Mouse (Mus musculus) neural tube, embryonic 12.5 days (tissue): Measurements from ENCODE around the gene Hivep3. TPM values are rescaled to one million over a fixed set of nuclear protein-coding genes. Genes with fewer than 3 reads are reported as not detected.

Source experiments
- ATAC-seq: fragments of 200-750 bp; cut with Nextera tagmentation; 2 replicates; pipeline ENCODE4 v1.8.0; 2017; ENCODE audit warnings: low read depth, mild to moderate bottlenecking, moderate TSS enrichment, moderate library complexity; ENCODE audit not compliant: low FRiP score
- H3K27ac ChIP-seq: fragments of 300-500 bp; sonication (generic); 2 replicates; pipeline ENCODE4 v1.5.1; 2016
- H3K27me3 ChIP-seq: fragments of 300-500 bp; sonication (generic); replicated peaks from 2 replicates; pipeline ENCODE4 v1.6.1; 2016; ENCODE audit warnings: mild to moderate bottlenecking
- H3K36me3 ChIP-seq: fragments of 300-500 bp; sonication (generic); 2 replicates; pipeline ENCODE4 v1.6.1; 2016; ENCODE audit warnings: mild to moderate bottlenecking
- H3K4me1 ChIP-seq: fragments of 300-500 bp; sonication (generic); 2 replicates; pipeline ENCODE4 v1.6.1; 2016
- H3K4me2 ChIP-seq: fragments of 300-500 bp; sonication (generic); replicated peaks from 2 replicates; pipeline ENCODE4 v1.6.1; 2016; ENCODE audit warnings: mild to moderate bottlenecking
- H3K4me3 ChIP-seq: fragments of 300-500 bp; sonication (generic); 2 replicates; pipeline ENCODE4 v1.5.1; 2016
- H3K9ac ChIP-seq: fragments of 300-500 bp; sonication (generic); 2 replicates; pipeline ENCODE4 v1.6.1; 2016; ENCODE audit warnings: mild to moderate bottlenecking
- H3K9me3 ChIP-seq: fragments of 300-500 bp; sonication (generic); 2 replicates; pipeline ENCODE4 v1.6.1; 2016; ENCODE audit warnings: mild to moderate bottlenecking
- WGBS: fragments of 180-500 bp; shearing (Covaris S2); methylation state at CpG from one replicate; pipeline ENCODE4 v1.1.7; 2016; 5-methylcytosine and 5-hydroxymethylcytosine counted together
- polyA plus RNA-seq: library from polyadenylated mRNA; unstranded; fragments of >200 nt; fragmentation: Nextera tagmentation; extraction: Ambion mirVana; gene quantifications from 2 replicates; pipeline ENCODE4 v1.2.1, GENCODE M21; 2016

The Hivep3 gene
- polyA plus RNA-seq, 1 experiment from 2014 or later: 11.9 TPM

GRCm38 (mm10) chr4:120179123-120179522, 445.5 kb downstream of the Hivep3 start:
- no peak overlapping the region for H3K4me3 ChIP-seq
- H3K9me3 ChIP-seq: no peaks in the 10 kb centered on the region
- no peaks in the 10 kb centered on the region for H3K4me1 ChIP-seq
- WGBS: 87% methylated on average over 4 of the region's 4 CpGs
- H3K36me3 ChIP-seq: no peaks in the 10 kb centered on the region
- no peaks in the 10 kb centered on the region for H3K27me3 ChIP-seq
- no peak overlapping the region for H3K4me2 ChIP-seq
- H3K9ac ChIP-seq: no peak overlapping the region
- ATAC-seq: no peak
- no peak overlapping the region for H3K27ac ChIP-seq

GRCm38 (mm10) chr4:120180535-120180934, 447.0 kb downstream of the Hivep3 start:
- H3K4me1 ChIP-seq: no peaks in the 10 kb centered on the region
- H3K9ac ChIP-seq: no peak overlapping the region
- H3K36me3 ChIP-seq: no peaks in the 10 kb centered on the region
- no peak overlapping the region for H3K27ac ChIP-seq
- H3K4me2 ChIP-seq: no peak overlapping the region
- no peak overlapping the region for H3K4me3 ChIP-seq
- no peaks in the 10 kb centered on the region for H3K9me3 ChIP-seq
- no peaks in the 10 kb centered on the region for H3K27me3 ChIP-seq
- ATAC-seq: no peak

- no peaks in the 10 kb centered on the region for H3K9me3 ChIP-seq
- 23% methylated on average over 5 of the region's 5 CpGs for WGBS
- no peaks in the 10 kb centered on the region for H3K36me3 ChIP-seq
- no peak overlapping the region for H3K4me2 ChIP-seq
- H3K27ac ChIP-seq: no peak overlapping the region
- no peak overlapping the region for H3K4me3 ChIP-seq
- H3K9ac ChIP-seq: no peak overlapping the region
- ATAC-seq: no peak
- peaks cover 12% of the 10 kb centered on the region for H3K4me1 ChIP-seq
- no peaks in the 10 kb centered on the region for H3K27me3 ChIP-seq
Measured at GRCm38 (mm10) chr4:120184374-120184991, 450.9 kb downstream of the Hivep3 start.

- H3K9me3 ChIP-seq: no peaks in the 10 kb centered on the region
- H3K4me2 ChIP-seq: no peak overlapping the region
- 81% methylated on average over 1 of the region's 1 CpGs for WGBS
- H3K27ac ChIP-seq: no peak overlapping the region
- ATAC-seq: no peak
- H3K27me3 ChIP-seq: no peaks in the 10 kb centered on the region
- no peaks in the 10 kb centered on the region for H3K36me3 ChIP-seq
- no peak overlapping the region for H3K4me3 ChIP-seq
- no peak overlapping the region for H3K9ac ChIP-seq
- peaks cover 18% of the 10 kb centered on the region for H3K4me1 ChIP-seq
Measured at GRCm38 (mm10) chr4:120186441-120186840, 452.9 kb downstream of the Hivep3 start.

GRCm38 (mm10) chr4:120186934-120187333, 453.4 kb downstream of the Hivep3 start:
- peaks cover 18% of the 10 kb centered on the region for H3K4me1 ChIP-seq
- no peaks in the 10 kb centered on the region for H3K27me3 ChIP-seq
- no peak overlapping the region for H3K4me2 ChIP-seq
- no peaks in the 10 kb centered on the region for H3K9me3 ChIP-seq
- H3K36me3 ChIP-seq: no peaks in the 10 kb centered on the region
- no peak overlapping the region for H3K9ac ChIP-seq
- ATAC-seq: no peak
- no peak overlapping the region for H3K4me3 ChIP-seq
- H3K27ac ChIP-seq: no peak overlapping the region
- WGBS: 6% methylated on average over 4 of the region's 4 CpGs

Other genes starting within 250 kb of the Hivep3 start
- 14.6 and 18.4 TPM in 2 replicates for gene Rimkla, start 241.2 kb upstream of the Hivep3 start, polyA plus RNA-seq
- gene Foxj3, start 196.8 kb upstream of the Hivep3 start, polyA plus RNA-seq: 23.2 and 25.2 TPM in 2 replicates
- 3.2 and 4.8 TPM in 2 replicates for gene Frg2f1, start 194.3 kb upstream of the Hivep3 start, polyA plus RNA-seq
- gene Guca2a, start 96.1 kb upstream of the Hivep3 start, polyA plus RNA-seq: not detected in 2 replicates
- gene Guca2b, start 74.8 kb upstream of the Hivep3 start, polyA plus RNA-seq: not detected in 2 replicates